Mouse (Mus musculus) megakaryocyte, embryonic 14.5 days (primary cell): Measurements from ENCODE around the gene Plekhs1. TPM values are rescaled to one million over a fixed set of nuclear protein-coding genes. Genes with fewer than 3 reads are reported as not detected.
"Not testable (repeated sequence)": the region's sequence is repeated elsewhere in the genome, so short reads cannot be mapped to it uniquely, and the experiment has no call there.

Experiments
- H3K27me3 ChIP-seq: replicated peaks from 2 replicates; pipeline ENCODE3; 2012; ENCODE audit warnings: inconsistent platforms
- H3K36me3 ChIP-seq: replicated peaks from 2 replicates; pipeline ENCODE3; 2012; ENCODE audit warnings: low read length, inconsistent platforms, mixed read lengths
- H3K4me1 ChIP-seq: 2 replicates; pipeline ENCODE4 v1.6.1; 2012; ENCODE audit warnings: inconsistent platforms
- H3K4me3 ChIP-seq: replicated peaks from 2 replicates; pipeline ENCODE3; 2012; ENCODE audit warnings: moderate library complexity, mild to moderate bottlenecking, inconsistent platforms
- H3K9me3 ChIP-seq: 2 replicates; pipeline ENCODE4 v1.6.1; 2012; ENCODE audit warnings: inconsistent platforms
- FLI1 ChIP-seq: IDR thresholded peaks from 2 replicates; pipeline ENCODE4 v1.6.1; 2012; ENCODE audit warnings: low read length, inconsistent platforms, mixed read lengths
- GATA1 ChIP-seq: IDR thresholded peaks from 3 replicates; pipeline ENCODE4 v1.6.1; 2012; ENCODE audit warnings: mixed read lengths, low read length, inconsistent platforms, borderline replicate concordance
- polyA plus RNA-seq: library from polyadenylated mRNA; stranded (reverse); fragments of >175 nt; gene quantifications from 2 replicates; pipeline ENCODE4 v1.2.3, GENCODE M21; 2012; ENCODE audit warnings: low replicate concordance; ENCODE audit not compliant: insufficient read depth

The Plekhs1 gene
- polyA plus RNA-seq, 1 experiment, result not detected

GRCm38 (mm10) chr19:56474869-56475550 is 13.6 kb downstream of the Plekhs1 start:
- peak overlapping the region; percentile 85 for H3K4me3 ChIP-seq

GRCm38 (mm10) chr19:56476546-56476945 is 15.1 kb downstream of the Plekhs1 start:
- H3K36me3 ChIP-seq, result no peaks in the 10 kb centered on the region
- no peaks in the 10 kb centered on the region for H3K9me3 ChIP-seq
- no peak for TF ChIP-seq GATA1
- no peak for TF ChIP-seq FLI1

More at GRCm38 (mm10) chr19:56474869-56475550, 13.6 kb downstream of the Plekhs1 start:
- H3K4me1 ChIP-seq, result peaks cover 41% of the 10 kb centered on the region
- peaks cover 47% of the 10 kb centered on the region for H3K27me3 ChIP-seq
- no peaks in the 10 kb centered on the region for H3K9me3 ChIP-seq
- TF ChIP-seq GATA1 (no peak), FLI1 (no peak)
- H3K36me3 ChIP-seq, result no peaks in the 10 kb centered on the region

DNA sequence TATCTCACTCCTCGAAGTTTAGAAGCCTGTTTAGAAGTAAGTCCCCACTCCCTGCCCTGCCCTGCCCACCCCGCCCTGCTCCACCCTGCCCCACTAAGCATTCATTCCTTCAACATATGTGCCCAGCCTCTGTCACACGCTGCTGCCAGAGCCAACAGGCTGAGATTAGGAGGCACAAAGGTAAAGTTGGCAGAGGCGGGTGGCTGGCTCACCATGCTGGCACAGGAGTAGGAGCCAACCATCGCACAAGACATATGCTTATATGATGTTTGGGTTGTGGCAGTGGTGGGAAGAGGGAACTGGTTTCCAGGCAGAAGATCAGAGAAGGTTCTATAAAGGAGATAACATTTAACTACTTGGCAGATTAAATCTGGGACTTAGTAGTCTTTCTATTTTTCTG is 15.8 kb downstream of the Plekhs1 start:
- Histone ChIP-seq H3K4me3 (peak overlapping the region; percentile 12), H3K9me3 (peaks cover 2% of the 10 kb centered on the region; the same call in 1 of the 2 replicates), H3K36me3 (no peaks in the 10 kb centered on the region), H3K27me3 (peaks cover 40% of the 10 kb centered on the region), H3K4me1 (peaks cover 41% of the 10 kb centered on the region)
- TF ChIP-seq FLI1 (no peak), GATA1 (no peak)

More at GRCm38 (mm10) chr19:56476546-56476945, 15.1 kb downstream of the Plekhs1 start:
- peaks cover 45% of the 10 kb centered on the region for H3K27me3 ChIP-seq
- H3K4me3 ChIP-seq, result peak overlapping the region; percentile 24
- H3K4me1 ChIP-seq, result peaks cover 41% of the 10 kb centered on the region

- Histone ChIP-seq H3K4me3 (peak overlapping the region; percentile 11), H3K4me1 (peaks cover 41% of the 10 kb centered on the region), H3K9me3 (peaks cover 4% of the 10 kb centered on the region; the same call in 1 of the 2 replicates), H3K36me3 (no peaks in the 10 kb centered on the region), H3K27me3 (peaks cover 37% of the 10 kb centered on the region)
- TF ChIP-seq FLI1 (no peak), GATA1 (no peak)
These were observed 16.4 kb downstream of the Plekhs1 start for GRCm38 (mm10) chr19:56477832-56478231.

- Histone ChIP-seq H3K4me3 (no peak overlapping the region), H3K4me1 (peaks cover 9% of the 10 kb centered on the region), H3K9me3 (peaks cover 4% of the 10 kb centered on the region; the same call in 1 of the 2 replicates), H3K36me3 (no peaks in the 10 kb centered on the region), H3K27me3 (peaks cover 18% of the 10 kb centered on the region)
- no peak for TF ChIP-seq FLI1
- TF ChIP-seq GATA1, result no peak
These were observed 23.4 kb downstream of the Plekhs1 start for GRCm38 (mm10) chr19:56484630-56485375.

GRCm38 (mm10) chr19:56485376-56486271 is 24.2 kb downstream of the Plekhs1 start:
- Histone ChIP-seq H3K9me3 (peaks cover 4% of the 10 kb centered on the region; the same call in 1 of the 2 replicates), H3K27me3 (peaks cover 20% of the 10 kb centered on the region), H3K4me1 (peaks cover 9% of the 10 kb centered on the region), H3K4me3 (no peak overlapping the region), H3K36me3 (no peaks in the 10 kb centered on the region)
- no peak for TF ChIP-seq FLI1
- TF ChIP-seq GATA1, result no peak

- Histone ChIP-seq H3K36me3 (no peaks in the 10 kb centered on the region), H3K4me3 (no peak overlapping the region), H3K4me1 (peaks cover 9% of the 10 kb centered on the region), H3K27me3 (peaks cover 25% of the 10 kb centered on the region), H3K9me3 (peaks cover 4% of the 10 kb centered on the region; the same call in 1 of the 2 replicates)
- TF ChIP-seq FLI1 (no peak), GATA1 (no peak)
These were observed 25.5 kb downstream of the Plekhs1 start for GRCm38 (mm10) chr19:56486926-56487325.

GRCm38 (mm10) chr19:56487339-56487738 is 25.9 kb downstream of the Plekhs1 start:
- Histone ChIP-seq H3K36me3 (no peaks in the 10 kb centered on the region), H3K4me1 (peaks cover 9% of the 10 kb centered on the region), H3K9me3 (peaks cover 1% of the 10 kb centered on the region; the same call in 1 of the 2 replicates), H3K4me3 (no peak overlapping the region), H3K27me3 (peaks cover 24% of the 10 kb centered on the region)
- no peak for TF ChIP-seq GATA1
- TF ChIP-seq FLI1, result no peak

DNA sequence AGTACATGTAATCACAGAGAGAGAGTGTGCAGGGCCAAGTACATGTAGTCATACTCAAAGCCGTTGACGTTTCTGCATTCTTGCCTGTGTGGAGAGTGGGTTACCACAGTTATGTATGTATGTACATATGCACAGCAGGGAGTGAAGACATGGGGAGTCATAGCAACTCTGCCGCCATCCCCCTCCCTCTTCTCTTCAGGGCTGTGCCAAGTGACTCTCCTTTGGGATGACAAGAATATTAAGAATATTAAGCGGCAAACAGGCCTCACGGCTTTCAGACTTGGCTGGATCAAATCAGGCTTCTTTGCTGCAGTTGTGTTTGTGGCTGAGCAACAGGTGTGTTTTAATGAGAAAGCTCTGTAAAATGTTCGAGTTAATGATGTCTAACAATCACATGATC is 28.2 kb downstream of the Plekhs1 start:
- H3K36me3 ChIP-seq, result no peaks in the 10 kb centered on the region
- H3K9me3 ChIP-seq, result no peaks in the 10 kb centered on the region
- H3K4me3 ChIP-seq, result no peak overlapping the region
- no peak for TF ChIP-seq GATA1
- TF ChIP-seq FLI1, result no peak
- peaks cover 18% of the 10 kb centered on the region for H3K27me3 ChIP-seq
- peaks cover 9% of the 10 kb centered on the region for H3K4me1 ChIP-seq

DNA sequence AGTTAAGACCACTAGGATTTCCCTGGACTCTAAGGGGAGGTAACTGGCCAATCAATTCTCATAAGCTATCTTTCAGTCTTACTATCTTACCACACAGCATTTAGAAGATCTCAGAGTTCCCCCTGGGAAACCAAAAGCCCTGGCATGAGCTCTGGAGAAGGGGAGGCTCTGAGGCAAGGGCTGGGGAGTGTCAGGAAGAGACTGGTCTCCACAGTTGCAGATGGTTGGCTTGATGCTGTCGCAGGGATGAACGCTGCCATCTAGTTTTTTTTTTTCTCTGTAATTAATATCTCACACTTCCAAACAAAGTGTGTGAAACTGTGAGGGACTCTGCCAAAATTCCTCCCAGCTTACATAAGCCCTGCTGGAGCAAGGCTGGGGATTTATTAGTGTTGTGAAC is 32.7 kb downstream of the Plekhs1 start:
- not testable (repeated sequence) for H3K36me3 ChIP-seq, H3K4me3 ChIP-seq
- peaks cover 13% of the 10 kb centered on the region for H3K27me3 ChIP-seq

GRCm38 (mm10) chr19:56503069-56503468 is 41.6 kb downstream of the Plekhs1 start:
- H3K4me1 ChIP-seq, H3K36me3 ChIP-seq, H3K4me3 ChIP-seq, H3K27me3 ChIP-seq, H3K9me3 ChIP-seq: not testable (repeated sequence)

More for the DNA sequence above, 32.7 kb downstream of the Plekhs1 start:
- H3K9me3 ChIP-seq, H3K4me1 ChIP-seq: not testable (repeated sequence)

GRCm38 (mm10) chr19:56503525-56503924 is 42.1 kb downstream of the Plekhs1 start:
- H3K27me3 ChIP-seq, H3K4me1 ChIP-seq, H3K9me3 ChIP-seq, H3K4me3 ChIP-seq, H3K36me3 ChIP-seq: not testable (repeated sequence)

DNA sequence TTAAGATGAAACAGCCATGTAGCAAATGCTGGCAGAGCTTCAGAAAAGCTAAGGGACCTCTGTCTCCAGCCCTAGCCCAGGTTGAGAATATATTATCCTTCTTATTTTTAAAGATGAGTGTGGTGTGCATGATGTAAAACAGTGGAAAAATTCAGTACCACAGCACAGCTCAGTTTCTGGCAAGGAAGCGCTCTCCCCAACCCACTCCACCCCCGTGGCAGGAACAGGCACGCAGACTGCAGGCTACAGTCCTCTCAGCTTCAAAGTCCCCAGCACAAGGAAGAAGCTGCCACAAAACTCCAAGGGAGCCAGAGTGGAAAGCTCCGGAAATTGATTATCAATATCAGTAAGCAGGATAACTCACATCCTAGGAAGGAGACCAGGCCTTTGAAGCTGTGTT is 49.8 kb downstream of the Plekhs1 start:
- H3K27me3 ChIP-seq, H3K4me1 ChIP-seq, H3K9me3 ChIP-seq, H3K36me3 ChIP-seq, H3K4me3 ChIP-seq: not testable (repeated sequence)
